18 mouse cellular contexts compared by ENCODE assay signal in genomic region chr4:97714616-97715015, GRCm38 (mm10). TPM values are rescaled to one million over a fixed set of nuclear protein-coding genes. Genes with fewer than 3 reads are reported as not detected.
DNase-seq lines count a peak whose midpoint lies in the region; ATAC-seq and TF ChIP-seq lines count a peak whose summit lies in the region.
"Had no signal": no experiment of that assay in that cellular context is flagged by ENCODE, and none has a peak within 500 bp of the region (broad histone marks: within the 10 kb centered on the region; RNA-seq: fewer than 3 reads in every experiment).

No protein-coding gene starts in this region.

- no peak overlapping the region for H3K4me2 ChIP-seq in lung, embryonic 15.5 days
- H3K4me2 ChIP-seq in midbrain, postnatal 0 days (ENCODE audit: low read depth, low read length, poor library complexity, severe bottlenecking), result no peak overlapping the region
- H3K4me2 ChIP-seq: heart, embryonic 12.5 days; limb, embryonic 12.5 days; neural tube, embryonic 12.5 days had no signal

- DNase-seq in cerebellum, postnatal 25 days, result peak; percentile 52 to 64
- DNase-seq in retina, postnatal 1 day, result peak; percentile 9
- DNase-seq in retina, embryonic 14.5 days (ENCODE audit: low spot score), result no peak
- no peak for DNase-seq in midbrain, postnatal 0 days (ENCODE audit: low spot score)
- no peak for DNase-seq in heart, postnatal 4 days
- DNase-seq: adrenal gland, postnatal 14 days; B cell, adult 2 months; gastrocnemius, postnatal 36 days; kidney, adult 18-20 months; kidney, postnatal 10 days; thymus, postnatal 36 days had no signal

- no peak for TF ChIP-seq CTCF in midbrain, postnatal 0 days (IDR thresholded peaks at IDR 0.05)

- H3K9ac ChIP-seq in lung, embryonic 15.5 days, result no peak overlapping the region
- H3K9ac ChIP-seq in midbrain, postnatal 0 days (replicated peaks; ENCODE audit: low read length, poor library complexity, severe bottlenecking), result no peak overlapping the region
- H3K9ac ChIP-seq: heart, embryonic 12.5 days; limb, embryonic 12.5 days; liver, embryonic 14.5 days; neural tube, embryonic 12.5 days had no signal

- ATAC-seq in cerebellum, adult (ENCODE audit: insufficient number of reproducible peaks, low FRiP score, low TSS enrichment), result no peak
- ATAC-seq in lung, embryonic 15.5 days (ENCODE audit: borderline replicate concordance, extremely low read depth, low FRiP score, low TSS enrichment), result peak; percentile 49; the same call in 1 of the 2 replicates
- ATAC-seq in megakaryocyte progenitor cell, adult 5-6 weeks (replicated peaks; ENCODE audit: poor library complexity), result 0 out of 2 replicates have a peak, but pooled peaks have one; percentile 37
- no peak for ATAC-seq in midbrain, postnatal 0 days (ENCODE audit: low FRiP score)

- WGBS in lung, embryonic 15.5 days, result 40% methylated on average over 6 of the region's 6 CpGs
- 80% methylated on average over 6 of the region's 6 CpGs for WGBS in midbrain, postnatal 0 days

- no peak overlapping the region for H3K4me3 ChIP-seq in lung, embryonic 15.5 days
- no peak overlapping the region for H3K4me3 ChIP-seq in midbrain, postnatal 0 days (ENCODE audit: low read depth, low read length)
- H3K4me3 ChIP-seq: heart, embryonic 12.5 days; limb, embryonic 12.5 days; neural tube, embryonic 12.5 days had no signal

- H3K4me1 ChIP-seq in lung, embryonic 15.5 days, result 0 out of 2 replicates have a peak, but pooled peaks cover 10% of the 10 kb centered on the region
- no peaks in the 10 kb centered on the region for H3K4me1 ChIP-seq in midbrain, postnatal 0 days (ENCODE audit: insufficient read depth, low read length)

- no peak overlapping the region for H3K27ac ChIP-seq in lung, embryonic 15.5 days
- H3K27ac ChIP-seq in midbrain, postnatal 0 days (ENCODE audit: low read depth, low read length), result no peak overlapping the region
- H3K27ac ChIP-seq: limb, embryonic 12.5 days; liver, embryonic 14.5 days; neural tube, embryonic 12.5 days had no signal

- no peaks in the 10 kb centered on the region for H3K27me3 ChIP-seq in lung, embryonic 15.5 days
- no peaks in the 10 kb centered on the region for H3K27me3 ChIP-seq in midbrain, postnatal 0 days (ENCODE audit: insufficient read depth, low read length)
- H3K27me3 ChIP-seq: heart, embryonic 12.5 days; neural tube, embryonic 12.5 days had no signal

- no peaks in the 10 kb centered on the region for H3K36me3 ChIP-seq in lung, embryonic 15.5 days
- no peaks in the 10 kb centered on the region for H3K36me3 ChIP-seq in midbrain, postnatal 0 days (ENCODE audit: insufficient read depth, low read length)
- H3K36me3 ChIP-seq: heart, embryonic 12.5 days; limb, embryonic 12.5 days; neural tube, embryonic 12.5 days had no signal

- H3K9me3 ChIP-seq in lung, embryonic 15.5 days, result no peaks in the 10 kb centered on the region
- no peaks in the 10 kb centered on the region for H3K9me3 ChIP-seq in midbrain, postnatal 0 days (ENCODE audit: low read length)
- H3K9me3 ChIP-seq: heart, embryonic 12.5 days; limb, embryonic 12.5 days; neural tube, embryonic 12.5 days had no signal

RNA-seq across cellular contexts. Expression of gene Nfia, which starts 57.9 kb away (rescaled TPM):
- 44.8 and 50.2 TPM in 2 replicates for polyA plus RNA-seq in lung, embryonic 15.5 days (2015; fragmentation: Nextera tagmentation; extraction: Ambion mirVana)
- 21.5 and 35.1 TPM in 2 replicates for total RNA-seq in megakaryocyte progenitor cell, adult 5-6 weeks (2015)
- 1.5 and 3.9 TPM in 2 replicates for total RNA-seq in megakaryocyte progenitor cell, adult 5-6 weeks (2017)
- total RNA-seq in midbrain, postnatal 0 days (2014; rRNA removed), result 45.9 and 51.7 TPM in 2 replicates
- 29.9 and 35.7 TPM in 2 replicates for polyA plus RNA-seq in midbrain, postnatal 0 days (2015; fragmentation: Nextera tagmentation; extraction: Ambion mirVana)
- 100 to 1,000 TPM; 206 to 217 TPM for total RNA-seq in heart, postnatal 4 days (2021)

Comparison
In these comparisons a context has a peak if more than half of its experiments do, and no peak if none do; other contexts are left out.
1. DNase-seq: peak in cerebellum, postnatal 25 days (2 of 2) and retina, postnatal 1 day (single experiment); none in retina, embryonic 14.5 days (single experiment), midbrain, postnatal 0 days (single experiment) and heart, postnatal 4 days (single experiment).
2. ATAC-seq: peak in lung, embryonic 15.5 days (single experiment) and megakaryocyte progenitor cell, adult 5-6 weeks (single experiment); none in cerebellum, adult (single experiment) and midbrain, postnatal 0 days (single experiment).